Mouse (Mus musculus): Measurements from ENCODE around the gene Tmem233. TPM values are rescaled to one million over a fixed set of nuclear protein-coding genes. Genes with fewer than 3 reads are reported as not detected.

The Tmem233 gene
- total RNA-seq, 2 experiments from 2014 or later = not detected

- no peak for DNase-seq
Observed at GRCm38 (mm10) chr5:116003154-116003553, 79.9 kb downstream of the Tmem233 start.

GRCm38 (mm10) chr5:115997376-115997775, 85.7 kb downstream of the Tmem233 start:
- no peak for DNase-seq

- DNase-seq = no peak
Observed at GRCm38 (mm10) chr5:115994101-115994500, 88.9 kb downstream of the Tmem233 start.

- no peak for DNase-seq
Observed at GRCm38 (mm10) chr5:115991717-115992116, 91.3 kb downstream of the Tmem233 start.

Other genes starting within 250 kb of the Tmem233 start
- 10 to 100 TPM; 58.6 to 59.0 TPM for gene Cit, start 238.0 kb downstream of the Tmem233 start, total RNA-seq (2021)
- gene Prkab1, start 58.7 kb downstream of the Tmem233 start, total RNA-seq (2021) = 10 to 100 TPM; 16.4 to 17.5 TPM
- under 1 TPM; 0.15 to 0.48 TPM for gene Ccdc60, start 205.7 kb upstream of the Tmem233 start, total RNA-seq (2021)

All from layer of hippocampus, postnatal 36 days (tissue).